ENCODE assay signal across 19 mouse cellular contexts in genomic region chr1:20478695-20479094, GRCm38 (mm10).
A peak's percentile ranks its signal among the peaks of the same experiment; 100 is the strongest.
DNase-seq lines count a peak whose midpoint lies in the region; ATAC-seq lines count a peak whose summit lies in the region.
"Had no signal": no experiment of that assay in that cellular context is flagged by ENCODE, and none has a peak within 500 bp of the region (broad histone marks: within the 10 kb centered on the region; RNA-seq: fewer than 3 reads in every experiment).

No protein-coding gene starts in this region.

- peak overlapping the region; percentile 81 for H3K4me2 ChIP-seq in forebrain, embryonic 12.5 days
- peak overlapping the region; percentile 66; the same call in 1 of the 2 replicates for H3K4me2 ChIP-seq in embryonic facial prominence, embryonic 14.5 days (ENCODE audit: low read depth, low read length)
- peak overlapping the region; percentile 61 for H3K4me2 ChIP-seq in hindbrain, embryonic 14.5 days (replicated peaks)
- peak overlapping the region; percentile 72 for H3K4me2 ChIP-seq in midbrain, embryonic 14.5 days (ENCODE audit: low read length)

- H3K27me3 ChIP-seq in forebrain, embryonic 12.5 days = peaks cover 7% of the 10 kb centered on the region
- peaks cover 31% of the 10 kb centered on the region for H3K27me3 ChIP-seq in forebrain, embryonic 10.5 days (ENCODE audit: poor library complexity, severe bottlenecking)
- no peaks in the 10 kb centered on the region; the same call in 1 of the 2 replicates for H3K27me3 ChIP-seq in embryonic facial prominence, embryonic 14.5 days (replicated peaks; ENCODE audit: control insufficient read depth, insufficient read depth, low read length)
- H3K27me3 ChIP-seq in hindbrain, embryonic 14.5 days (ENCODE audit: control insufficient read depth, insufficient read depth, low read length) = no peaks in the 10 kb centered on the region
- no peaks in the 10 kb centered on the region for H3K27me3 ChIP-seq in midbrain, embryonic 14.5 days (ENCODE audit: control insufficient read depth, insufficient read depth, low read length)
- H3K27me3 ChIP-seq: heart, embryonic 15.5 days; liver, embryonic 12.5 days had no signal

- H3K27ac ChIP-seq in forebrain, embryonic 12.5 days = no peak overlapping the region
- no peak overlapping the region for H3K27ac ChIP-seq in forebrain, embryonic 10.5 days
- no peak overlapping the region for H3K27ac ChIP-seq in embryonic facial prominence, embryonic 14.5 days (replicated peaks; ENCODE audit: low read depth, low read length)
- peak overlapping the region; percentile 86 for H3K27ac ChIP-seq in hindbrain, embryonic 14.5 days
- peak overlapping the region; percentile 93 for H3K27ac ChIP-seq in midbrain, embryonic 14.5 days (replicated peaks; ENCODE audit: low read depth, low read length)
- H3K27ac ChIP-seq: embryonic facial prominence, embryonic 13.5 days; heart, embryonic 15.5 days; liver, embryonic 12.5 days had no signal

- WGBS in forebrain, embryonic 12.5 days = 66% methylated on average over 3 of the region's 3 CpGs
- 77% methylated on average over 3 of the region's 3 CpGs for WGBS in forebrain, embryonic 10.5 days
- WGBS in embryonic facial prominence, embryonic 14.5 days = 77% methylated on average over 3 of the region's 3 CpGs
- WGBS in hindbrain, embryonic 14.5 days = 62% methylated on average over 3 of the region's 3 CpGs
- WGBS in midbrain, embryonic 14.5 days = 67% methylated on average over 3 of the region's 3 CpGs

- H3K4me3 ChIP-seq in forebrain, embryonic 12.5 days (replicated peaks) = no peak overlapping the region
- H3K4me3 ChIP-seq in forebrain, embryonic 10.5 days = no peak overlapping the region
- H3K4me3 ChIP-seq in embryonic facial prominence, embryonic 14.5 days (ENCODE audit: low read depth, low read length) = no peak overlapping the region
- H3K4me3 ChIP-seq in hindbrain, embryonic 14.5 days (replicated peaks; ENCODE audit: low read length) = no peak overlapping the region
- peak overlapping the region; percentile 42 for H3K4me3 ChIP-seq in midbrain, embryonic 14.5 days (replicated peaks; ENCODE audit: low read depth, low read length)

- ATAC-seq in forebrain, embryonic 12.5 days (ENCODE audit: low FRiP score) = 0 out of 2 replicates have a peak, but pooled peaks have one; percentile 33
- ATAC-seq in embryonic facial prominence, embryonic 14.5 days (ENCODE audit: low read depth) = no peak
- 0 out of 2 replicates have a peak, but pooled peaks have one; percentile 10 for ATAC-seq in hindbrain, embryonic 14.5 days (ENCODE audit: low FRiP score)
- no peak; the same call in 1 of the 2 replicates for ATAC-seq in midbrain, embryonic 14.5 days (ENCODE audit: low FRiP score, low TSS enrichment)
- ATAC-seq: liver, embryonic 12.5 days had no signal

- no peak for DNase-seq in forebrain, embryonic 10.5 days (ENCODE audit: extremely low spot score, low spot score)
- no peak for DNase-seq in embryonic facial prominence, embryonic 14.5 days (ENCODE audit: low spot score)
- DNase-seq in hindbrain, embryonic 14.5 days (ENCODE audit: low spot score) = no peak
- DNase-seq in midbrain, embryonic 14.5 days = peak; percentile 47
- DNase-seq in heart, postnatal 4 days = no peak
- DNase-seq in layer of hippocampus, adult 8-10 months (ENCODE audit: low spot score in 2 of 2) = no peak
- no peak for DNase-seq in right cerebral cortex, postnatal 4 days
- DNase-seq: cerebellum, adult 11 months; heart, adult 18-20 months; layer of hippocampus, postnatal 36 days; lung, postnatal 4 days; right cerebral cortex, adult 18-20 months; spleen, adult 18-20 months; thymus, adult 18-20 months had no signal

- H3K9ac ChIP-seq in forebrain, embryonic 12.5 days = no peak overlapping the region
- H3K9ac ChIP-seq in embryonic facial prominence, embryonic 14.5 days (ENCODE audit: low read depth, low read length) = no peak overlapping the region
- H3K9ac ChIP-seq in hindbrain, embryonic 14.5 days = no peak overlapping the region
- H3K9ac ChIP-seq in midbrain, embryonic 14.5 days (replicated peaks; ENCODE audit: low read length) = no peak overlapping the region
- H3K9ac ChIP-seq: heart, embryonic 15.5 days; liver, embryonic 12.5 days; lung, embryonic 14.5 days had no signal

- H3K9me3 ChIP-seq in forebrain, embryonic 12.5 days = no peaks in the 10 kb centered on the region
- no peaks in the 10 kb centered on the region for H3K9me3 ChIP-seq in forebrain, embryonic 10.5 days
- no peaks in the 10 kb centered on the region for H3K9me3 ChIP-seq in embryonic facial prominence, embryonic 14.5 days (ENCODE audit: control insufficient read depth, low read length)
- no peaks in the 10 kb centered on the region for H3K9me3 ChIP-seq in hindbrain, embryonic 14.5 days (ENCODE audit: control insufficient read depth, low read length)
- no peaks in the 10 kb centered on the region for H3K9me3 ChIP-seq in midbrain, embryonic 14.5 days (ENCODE audit: control insufficient read depth, low read length)
- H3K9me3 ChIP-seq: embryonic facial prominence, embryonic 13.5 days; heart, embryonic 15.5 days; liver, embryonic 12.5 days had no signal

- H3K4me1 ChIP-seq in forebrain, embryonic 12.5 days = peaks cover 13% of the 10 kb centered on the region
- H3K4me1 ChIP-seq in forebrain, embryonic 10.5 days = peaks cover 14% of the 10 kb centered on the region
- no peaks in the 10 kb centered on the region for H3K4me1 ChIP-seq in embryonic facial prominence, embryonic 14.5 days (ENCODE audit: control insufficient read depth, insufficient read depth, low read length)
- H3K4me1 ChIP-seq in hindbrain, embryonic 14.5 days (replicated peaks; ENCODE audit: control insufficient read depth, insufficient read depth, low read length) = 0 out of 2 replicates have a peak, but pooled peaks cover 6% of the 10 kb centered on the region
- no peaks in the 10 kb centered on the region; the same call in 1 of the 2 replicates for H3K4me1 ChIP-seq in midbrain, embryonic 14.5 days (ENCODE audit: control insufficient read depth, insufficient read depth, low read length)
- H3K4me1 ChIP-seq: liver, embryonic 12.5 days had no signal

- H3K36me3 ChIP-seq in forebrain, embryonic 12.5 days (replicated peaks) = no peaks in the 10 kb centered on the region
- H3K36me3 ChIP-seq in forebrain, embryonic 10.5 days (replicated peaks) = no peaks in the 10 kb centered on the region
- H3K36me3 ChIP-seq in embryonic facial prominence, embryonic 14.5 days (ENCODE audit: control insufficient read depth, insufficient read depth, low read length) = no peaks in the 10 kb centered on the region
- no peaks in the 10 kb centered on the region for H3K36me3 ChIP-seq in hindbrain, embryonic 14.5 days (replicated peaks; ENCODE audit: control insufficient read depth, insufficient read depth)
- H3K36me3 ChIP-seq in midbrain, embryonic 14.5 days (ENCODE audit: control insufficient read depth, insufficient read depth, low read length) = no peaks in the 10 kb centered on the region
- H3K36me3 ChIP-seq: embryonic facial prominence, embryonic 13.5 days; heart, embryonic 15.5 days; liver, embryonic 12.5 days had no signal

Comparison
In these comparisons a context has a peak if more than half of its experiments do, and no peak if none do; other contexts are left out.
1. ATAC-seq: peak in forebrain, embryonic 12.5 days (single experiment) and hindbrain, embryonic 14.5 days (single experiment); none in embryonic facial prominence, embryonic 14.5 days (single experiment) and midbrain, embryonic 14.5 days (single experiment).
2. H3K27ac ChIP-seq: peak in hindbrain, embryonic 14.5 days (single experiment) and midbrain, embryonic 14.5 days (single experiment); none in forebrain, embryonic 12.5 days (single experiment), forebrain, embryonic 10.5 days (single experiment) and embryonic facial prominence, embryonic 14.5 days (single experiment).
3. Peak in every context shown above with its lines, with median percentiles within 50 percentile points of each other: H3K4me2 ChIP-seq.